Mouse (Mus musculus): ENCODE measurements around the gene Astl. TPM values are rescaled to one million over a fixed set of nuclear protein-coding genes. Genes with fewer than 3 reads are reported as not detected.
A peak's percentile ranks its signal among the peaks of the same experiment; 100 is the strongest.
"Not testable (repeated sequence)": the region's sequence is repeated elsewhere in the genome, so short reads cannot be mapped to it uniquely, and the experiment has no call there.

Gene Astl
- total RNA-seq (2021), result not detected
- long read RNA-seq, experiment 1, result 0 reads
- long read RNA-seq, experiment 2, result 0 reads

GRCm38 (mm10) chr2:127338416-127338815, at the start of gene Astl:
Gene Astl, plus strand, starts transcription at chr2:127338639.
- intact Hi-C loops (cut with DNase I), result no loop called here
- no peak for DNase-seq

GRCm38 (mm10) chr2:127292250-127292649, 46.2 kb upstream of the Astl start:
- intact Hi-C loops (cut with DNase I), result no loop called here
- DNase-seq, result no peak

- intact Hi-C loops (cut with DNase I), result no loop called here
- peak in 1 of 2 experiments; percentile 21 for DNase-seq
These were observed 41.2 kb upstream of the Astl start for GRCm38 (mm10) chr2:127297001-127297805.

GRCm38 (mm10) chr2:127298056-127298455, 40.4 kb upstream of the Astl start:
- DNase-seq, result no peak
- intact Hi-C loops (cut with DNase I), result no loop called here

GRCm38 (mm10) chr2:127300701-127301100, 37.7 kb upstream of the Astl start:
- intact Hi-C loops (cut with DNase I), result no loop called here
- DNase-seq, result no peak

- no peak for DNase-seq
- intact Hi-C loops (cut with DNase I), result no loop called here
These were observed 36.6 kb upstream of the Astl start for GRCm38 (mm10) chr2:127301883-127302282.

- DNase-seq; intact Hi-C loops (cut with DNase I): not testable (repeated sequence)
These were observed 34.2 kb upstream of the Astl start for GRCm38 (mm10) chr2:127304192-127304591.

GRCm38 (mm10) chr2:127304609-127305210, 33.7 kb upstream of the Astl start:
- intact Hi-C loops (cut with DNase I), result loop anchor here (5.0 kb wide), 1 partner anchor 38 kb away; no protein-coding TSS in a partner anchor
- DNase-seq, result no peak

GRCm38 (mm10) chr2:127306123-127306522, 32.3 kb upstream of the Astl start:
- DNase-seq, result no peak
- intact Hi-C loops (cut with DNase I), result loop anchor here (5.0 kb wide), 1 partner anchor 36 kb away; no protein-coding TSS in a partner anchor

GRCm38 (mm10) chr2:127307179-127307578, 31.3 kb upstream of the Astl start:
- DNase-seq, result no peak
- intact Hi-C loops (cut with DNase I), result loop anchor here (5.0 kb wide), 1 partner anchor 35 kb away; no protein-coding TSS in a partner anchor

- intact Hi-C loops (cut with DNase I), result loop anchor here (5.0 kb wide), 1 partner anchor 34 kb away; no protein-coding TSS in a partner anchor
- DNase-seq, result no peak
These were observed 29.8 kb upstream of the Astl start for GRCm38 (mm10) chr2:127308660-127309059.

- DNase-seq, result no peak
These were observed 28.2 kb upstream of the Astl start for GRCm38 (mm10) chr2:127310246-127310645.

GRCm38 (mm10) chr2:127310685-127311084, 27.8 kb upstream of the Astl start:
- no peak for DNase-seq
- intact Hi-C loops (cut with DNase I), result no loop called here

More at GRCm38 (mm10) chr2:127310246-127310645, 28.2 kb upstream of the Astl start:
- intact Hi-C loops (cut with DNase I), result no loop called here

- intact Hi-C loops (cut with DNase I), result no loop called here
- DNase-seq, result no peak
These were observed 27.2 kb upstream of the Astl start for GRCm38 (mm10) chr2:127311193-127311592.

- intact Hi-C loops (cut with DNase I), result no loop called here
- DNase-seq, result no peak
These were observed 25.6 kb upstream of the Astl start for GRCm38 (mm10) chr2:127312801-127313200.

- intact Hi-C loops (cut with DNase I), result no loop called here
- DNase-seq, result no peak
These were observed 24.6 kb upstream of the Astl start for GRCm38 (mm10) chr2:127313878-127314277.

GRCm38 (mm10) chr2:127314467-127315154, 23.8 kb upstream of the Astl start:
- no peak for DNase-seq
- intact Hi-C loops (cut with DNase I), result no loop called here

- intact Hi-C loops (cut with DNase I), result no loop called here
- no peak for DNase-seq
These were observed 23.3 kb upstream of the Astl start for GRCm38 (mm10) chr2:127315155-127315470.

GRCm38 (mm10) chr2:127316431-127316830, 22.0 kb upstream of the Astl start:
- intact Hi-C loops (cut with DNase I), result no loop called here
- no peak for DNase-seq

GRCm38 (mm10) chr2:127318136-127318535, 20.3 kb upstream of the Astl start:
- intact Hi-C loops (cut with DNase I), result no loop called here
- no peak for DNase-seq

GRCm38 (mm10) chr2:127319071-127319470, 19.4 kb upstream of the Astl start:
- DNase-seq, result no peak
- intact Hi-C loops (cut with DNase I), result no loop called here

Data from gastrocnemius, postnatal 36 days (tissue).